Mouse (Mus musculus) c-Kit-positive CD71-positive TER-119-negative erythroid progenitor cells, embryonic 14.5 days (primary cell): ENCODE results near the gene Cnp.
A peak's percentile ranks its signal among the peaks of the same experiment; 100 is the strongest.
"Not testable (repeated sequence)": the region's sequence is repeated elsewhere in the genome, so short reads cannot be mapped to it uniquely, and the experiment has no call there.

Experiments used
- DNase-seq: peaks from one replicate; pipeline ENCODE4 v3.0.0-alpha.2; 2013; ENCODE audit warnings: low read depth

Cnp gene

GRCm38 (mm10) chr11:100574708-100575483 is at the start of gene Cnp:
Gene Cnp, plus strand, starts transcription at chr11:100574904.
- DNase-seq, result peak; percentile 40

GRCm38 (mm10) chr11:100524987-100525630 is 49.6 kb upstream of the Cnp start:
- no peak for DNase-seq

- DNase-seq, result no peak
These were observed 48.5 kb upstream of the Cnp start for GRCm38 (mm10) chr11:100526052-100526816.

GRCm38 (mm10) chr11:100527066-100527457 is 47.6 kb upstream of the Cnp start:
- peak; percentile 52 for DNase-seq

- peak; percentile 98 for DNase-seq
These were observed 47.0 kb upstream of the Cnp start, which contains the start of gene Acly for GRCm38 (mm10) chr11:100527458-100528374. Gene Acly, minus strand, starts transcription at chr11:100528000.

GRCm38 (mm10) chr11:100528375-100529165 is 46.1 kb upstream of the Cnp start:
- no peak for DNase-seq

GRCm38 (mm10) chr11:100533871-100534270 is 40.8 kb upstream of the Cnp start:
- DNase-seq, result no peak

- not testable (repeated sequence) for DNase-seq
These were observed 40.3 kb upstream of the Cnp start for GRCm38 (mm10) chr11:100534411-100534810.

GRCm38 (mm10) chr11:100534821-100535220 is 39.9 kb upstream of the Cnp start:
- DNase-seq, result not testable (repeated sequence)

GRCm38 (mm10) chr11:100535996-100536395 is 38.7 kb upstream of the Cnp start:
- no peak for DNase-seq

GRCm38 (mm10) chr11:100536466-100536865 is 38.2 kb upstream of the Cnp start:
- no peak for DNase-seq

- DNase-seq, result no peak
These were observed 33.7 kb upstream of the Cnp start for GRCm38 (mm10) chr11:100540966-100541365.

GRCm38 (mm10) chr11:100541577-100541976 is 33.1 kb upstream of the Cnp start:
- DNase-seq, result no peak

- DNase-seq, result peak; percentile 87
These were observed 29.6 kb upstream of the Cnp start, which contains the start of gene Ttc25 for GRCm38 (mm10) chr11:100544832-100545745. Gene Ttc25, plus strand, starts transcription at chr11:100545607.

- no peak for DNase-seq
These were observed 29.0 kb upstream of the Cnp start for GRCm38 (mm10) chr11:100545746-100546085.

- no peak for DNase-seq
These were observed 27.7 kb upstream of the Cnp start for GRCm38 (mm10) chr11:100546955-100547354.

GRCm38 (mm10) chr11:100548141-100548540 is 26.6 kb upstream of the Cnp start:
- DNase-seq, result no peak

GRCm38 (mm10) chr11:100549466-100549865 is 25.2 kb upstream of the Cnp start:
- DNase-seq, result no peak

- no peak for DNase-seq
These were observed 24.6 kb upstream of the Cnp start for GRCm38 (mm10) chr11:100550101-100550500.

GRCm38 (mm10) chr11:100552842-100553241 is 21.9 kb upstream of the Cnp start:
- no peak for DNase-seq
